Mouse (Mus musculus) layer of hippocampus, adult 8-10 months (tissue): Measurements from ENCODE around the gene Pxdc1. TPM values are rescaled to one million over a fixed set of nuclear protein-coding genes. Genes with fewer than 3 reads are reported as not detected.

Experiments
- DNase-seq, 2 experiments: peaks; one replicate each; pipeline ENCODE4 v3.0.0; 2022; ENCODE audit warnings: low spot score in 2 of 2
- total RNA-seq, 4 experiments: library from RNA; stranded (reverse); gene quantifications; 2 replicates each; pipeline ENCODE4 v1.2.4; 2022

Pxdc1 gene
- total RNA-seq, result 10 to 100 TPM; 11.2 to 16.2 (median 12.5) TPM

DNA sequence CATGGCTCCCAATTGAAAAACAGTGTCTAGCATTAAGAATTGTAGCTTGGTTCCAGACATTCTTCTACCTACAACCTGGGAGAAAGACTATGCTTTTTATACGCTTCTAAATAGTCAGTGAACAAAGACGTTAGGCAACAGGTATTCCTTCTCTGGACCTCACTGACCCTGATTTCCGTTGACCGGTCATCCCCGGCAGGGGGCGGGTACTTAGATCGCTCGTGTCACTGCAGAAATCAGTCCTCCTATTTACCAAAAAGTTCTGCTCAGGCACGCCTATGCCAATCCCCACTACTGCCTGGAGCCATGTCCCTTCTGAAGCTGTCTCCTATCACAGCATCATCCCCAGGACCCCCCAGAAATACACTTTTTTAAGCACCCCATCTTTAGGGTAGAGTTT lies at the start of gene Pxdc1:
TSS of gene Pxdc1 (minus strand) at position 96 of the 400 bp plus-strand sequence.
- no peak for DNase-seq

DNA sequence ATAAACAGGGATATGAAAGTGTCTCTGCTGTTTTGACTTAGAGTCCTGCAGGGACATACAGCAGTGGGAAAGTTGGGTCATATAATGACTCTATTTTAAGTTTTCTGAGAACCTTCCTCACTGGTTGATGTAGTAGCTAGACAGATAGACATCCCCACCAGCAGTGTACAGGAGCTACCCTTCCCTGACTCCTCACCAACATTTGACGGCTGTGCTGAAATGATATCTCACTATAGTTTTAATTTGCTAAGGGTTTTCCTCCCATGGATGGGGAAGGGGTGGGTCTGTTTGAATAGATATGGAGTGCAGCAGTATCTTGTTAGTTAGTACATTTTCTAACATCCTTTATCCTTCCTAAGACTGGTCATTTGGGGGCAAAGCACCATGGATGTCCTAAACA lies 47.3 kb upstream of the Pxdc1 start:
- DNase-seq, result no peak

DNA sequence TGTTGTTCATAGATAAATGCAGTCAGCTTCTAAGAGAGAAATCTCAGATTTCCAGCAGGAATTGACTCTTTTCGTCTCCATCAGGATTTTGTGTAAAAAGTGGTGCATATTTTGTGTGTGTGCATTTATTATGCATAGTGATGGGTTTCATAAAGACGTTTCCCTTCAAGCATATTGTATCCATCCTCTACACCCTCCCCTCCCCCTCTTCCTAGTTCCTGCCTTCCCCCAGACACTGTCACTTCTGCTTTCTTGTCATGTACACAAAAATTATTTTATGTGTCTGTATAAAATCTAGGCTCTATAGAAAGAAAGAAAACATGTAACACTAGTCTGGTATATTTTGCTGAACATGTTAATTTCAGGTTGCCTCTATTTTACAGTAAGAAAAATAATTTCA lies 46.8 kb upstream of the Pxdc1 start:
- DNase-seq, result no peak

DNA sequence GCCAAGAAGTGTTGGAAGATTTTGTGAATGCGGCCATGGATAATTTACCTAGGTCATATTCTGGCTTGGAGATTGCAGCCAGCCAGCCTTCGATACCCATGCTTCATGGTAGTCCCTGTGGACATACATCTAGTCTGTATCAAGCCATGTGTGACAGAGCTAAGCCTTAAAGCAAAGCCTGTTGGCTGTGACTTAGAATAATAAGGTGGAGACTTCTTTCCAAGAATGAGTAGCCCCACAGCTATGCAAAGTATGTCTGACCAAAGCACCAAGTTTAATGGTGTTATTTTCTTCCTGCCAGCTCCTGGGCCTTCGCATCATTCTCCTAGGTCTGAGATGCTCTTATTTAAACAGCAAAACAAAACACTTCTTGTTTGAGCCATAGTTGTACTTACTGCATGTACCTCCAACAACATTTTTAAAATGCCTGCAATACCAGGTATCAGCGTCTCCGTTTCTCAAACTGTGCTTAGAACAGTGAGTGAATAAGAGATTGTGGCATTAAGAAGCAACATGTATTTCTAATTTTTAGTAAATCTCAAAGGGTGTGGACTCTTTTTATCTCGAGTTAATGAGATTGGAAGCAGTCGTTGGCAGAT lies 43.5 kb upstream of the Pxdc1 start:
- DNase-seq, result no peak

DNA sequence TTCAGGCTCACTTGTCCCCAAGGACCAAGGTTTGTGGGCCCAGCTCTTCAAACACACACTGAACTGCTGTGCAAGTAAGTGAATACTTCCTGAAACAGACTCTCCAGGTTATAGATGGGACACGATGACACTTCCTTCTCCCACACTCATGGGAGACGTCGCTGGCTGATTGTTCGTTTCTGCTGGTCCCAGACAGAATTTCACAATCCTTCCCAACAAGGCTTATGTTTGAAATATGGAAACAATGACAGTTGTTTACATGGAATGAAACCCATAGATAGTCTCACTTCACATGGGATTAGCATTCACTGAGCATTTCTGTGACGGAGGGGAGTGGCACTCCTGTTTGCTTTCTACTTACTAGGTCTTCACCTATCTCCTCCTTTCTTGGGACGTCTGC lies 39.8 kb upstream of the Pxdc1 start:
- no peak for DNase-seq

DNA sequence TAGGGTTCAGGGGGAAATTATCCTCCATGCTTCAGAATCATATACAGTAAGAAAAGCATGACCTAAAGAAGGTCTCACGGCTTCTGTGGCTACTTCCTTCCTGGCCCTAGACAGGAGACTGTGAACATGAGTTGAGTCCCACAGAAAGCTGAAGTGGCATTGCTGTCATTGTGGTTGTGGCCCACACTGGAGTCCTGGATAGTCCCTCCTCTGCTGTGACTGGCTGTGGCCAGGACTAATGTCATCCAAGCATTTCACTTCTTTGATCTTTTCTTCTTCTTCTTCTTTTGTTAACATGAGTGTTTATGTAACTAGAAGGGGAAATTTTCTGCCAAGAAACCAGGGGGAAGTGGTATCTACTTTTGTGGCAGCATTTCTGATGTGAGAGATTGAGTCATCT lies 37.8 kb upstream of the Pxdc1 start:
- no peak for DNase-seq

DNA sequence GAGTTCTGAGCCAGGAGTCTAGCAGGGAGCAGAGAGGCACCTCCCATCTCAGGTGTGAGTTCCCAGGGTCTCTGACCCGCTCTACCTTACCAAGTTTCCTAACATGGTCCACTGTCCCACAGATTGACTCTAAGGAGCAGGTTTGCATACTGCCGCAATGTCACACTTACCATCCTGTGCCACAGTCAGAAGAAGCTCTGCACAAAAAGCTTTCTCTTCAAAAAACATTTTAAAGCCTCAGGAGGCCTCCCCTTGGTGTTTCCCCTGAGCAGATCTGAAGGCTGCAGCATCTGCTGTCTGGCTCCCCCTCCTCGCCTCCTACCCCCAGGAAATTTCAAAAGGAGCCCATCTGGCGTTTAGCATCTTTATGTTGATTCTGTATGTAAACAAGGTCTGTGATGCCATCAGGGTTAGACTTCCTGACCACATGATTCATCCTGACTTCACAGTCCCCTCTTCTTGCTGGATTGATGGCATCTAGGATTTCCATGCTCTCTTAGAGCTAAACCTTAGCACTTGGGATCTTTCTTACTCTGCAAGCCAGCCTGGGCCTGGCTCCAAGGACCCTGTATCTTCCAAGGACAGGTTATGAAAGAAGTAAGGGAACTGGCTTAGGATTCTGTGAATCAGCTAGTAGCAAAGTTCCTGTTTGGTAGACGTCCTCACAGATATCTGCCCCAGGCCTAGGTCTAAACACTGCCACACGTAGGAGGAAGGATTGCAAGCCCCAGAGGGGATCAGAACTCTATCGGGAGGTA lies 31.9 kb upstream of the Pxdc1 start:
- DNase-seq, result no peak

DNA sequence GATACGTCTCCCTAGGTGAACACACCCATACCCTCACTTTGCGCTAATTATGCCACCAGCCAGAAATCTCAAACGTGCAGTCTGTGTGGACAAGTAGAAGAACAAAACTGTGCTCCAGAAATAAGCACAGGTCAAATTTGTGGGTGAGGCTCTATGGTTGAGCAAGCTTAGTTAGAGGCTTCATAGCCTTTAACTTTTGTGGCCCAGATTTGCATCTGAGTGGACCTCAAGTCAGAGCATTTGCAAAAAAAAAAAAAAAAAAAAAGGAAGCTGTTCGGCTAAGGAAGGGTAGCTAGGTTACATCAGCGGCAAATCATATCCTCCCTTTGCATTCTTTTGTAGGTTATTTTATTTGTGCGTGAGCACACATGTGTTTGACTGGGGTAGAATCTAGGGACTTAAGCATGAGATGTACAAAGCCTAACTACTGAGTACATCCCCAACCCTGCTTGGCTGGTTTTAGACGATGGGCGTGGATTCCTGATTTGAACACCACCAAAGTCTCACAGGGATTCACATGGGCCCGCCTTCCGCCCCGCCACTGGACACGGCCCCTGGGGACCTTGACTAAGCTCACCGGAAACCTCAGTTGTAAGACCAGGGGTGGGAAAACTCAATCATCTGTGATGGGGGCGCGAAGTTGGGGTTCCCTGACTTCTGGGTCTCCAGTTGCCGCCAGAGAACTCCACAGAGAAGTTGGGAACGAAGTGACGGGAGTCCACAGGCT lies 30.6 kb upstream of the Pxdc1 start:
- DNase-seq, result no peak

DNA sequence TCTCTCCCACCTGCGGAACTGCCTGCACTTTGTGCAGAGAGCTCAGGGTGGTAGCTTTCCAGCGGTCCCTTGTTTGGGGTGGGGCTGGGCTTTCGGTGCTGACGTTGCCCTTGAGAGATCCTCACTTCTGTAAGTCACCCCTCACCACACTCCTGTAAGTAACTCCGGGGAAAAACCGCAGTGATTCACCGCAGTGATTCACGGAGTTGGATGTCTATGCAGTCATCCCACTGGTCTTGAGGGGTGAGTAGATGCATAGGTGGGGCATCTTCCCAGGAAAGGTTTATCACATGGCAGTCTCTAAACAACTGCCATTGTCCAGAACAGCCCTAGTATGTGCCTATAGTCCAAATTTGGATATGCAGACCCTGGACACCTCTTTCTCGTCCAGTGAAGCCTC lies 30.0 kb upstream of the Pxdc1 start:
- DNase-seq, result no peak

DNA sequence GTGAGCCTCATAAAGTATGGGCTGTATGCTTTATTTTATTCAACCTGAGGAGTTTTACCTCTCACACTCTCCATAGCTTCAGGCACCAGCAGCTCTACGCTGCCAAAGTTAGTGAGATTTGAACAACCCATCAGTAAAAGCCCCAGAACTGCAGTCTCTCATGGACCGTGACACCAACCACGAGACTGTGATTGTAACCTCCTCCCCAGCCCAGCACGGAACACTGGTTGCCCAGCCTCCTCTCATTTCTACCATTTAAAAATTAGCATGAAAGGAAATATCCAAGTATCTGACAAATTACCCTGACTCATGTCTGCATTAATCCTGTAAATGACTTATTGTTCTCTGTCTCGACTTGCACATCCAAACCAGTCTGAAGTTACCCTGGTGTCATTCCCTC lies 23.2 kb upstream of the Pxdc1 start:
- DNase-seq, result no peak

DNA sequence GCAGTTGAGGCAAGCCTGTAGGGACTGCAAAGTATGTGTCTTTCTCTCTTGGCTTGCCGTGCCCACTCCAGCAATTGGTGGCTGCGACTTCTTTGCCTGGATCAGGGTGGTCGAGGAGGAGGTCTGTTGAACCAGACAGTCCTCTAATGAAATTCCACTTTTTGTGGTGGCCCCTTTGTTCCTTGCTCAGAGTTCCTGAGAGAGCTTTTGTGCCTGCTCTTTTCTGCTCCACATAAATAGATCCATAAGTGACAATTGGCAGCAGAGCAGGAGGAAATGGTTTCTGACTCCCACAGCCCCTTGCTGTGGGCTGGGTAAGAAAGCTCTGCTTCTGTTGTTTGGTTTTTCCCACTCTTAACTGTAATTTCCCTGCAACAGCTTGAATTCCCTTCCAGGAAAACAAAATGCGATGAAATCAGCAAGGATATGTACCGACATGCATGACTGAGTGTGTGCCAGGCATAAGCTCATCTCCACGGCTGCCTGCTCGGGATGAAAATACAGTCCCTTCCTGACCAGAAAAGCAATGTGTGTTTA lies 22.6 kb upstream of the Pxdc1 start:
- peak in 1 of 2 experiments; percentile 15 for DNase-seq

DNA sequence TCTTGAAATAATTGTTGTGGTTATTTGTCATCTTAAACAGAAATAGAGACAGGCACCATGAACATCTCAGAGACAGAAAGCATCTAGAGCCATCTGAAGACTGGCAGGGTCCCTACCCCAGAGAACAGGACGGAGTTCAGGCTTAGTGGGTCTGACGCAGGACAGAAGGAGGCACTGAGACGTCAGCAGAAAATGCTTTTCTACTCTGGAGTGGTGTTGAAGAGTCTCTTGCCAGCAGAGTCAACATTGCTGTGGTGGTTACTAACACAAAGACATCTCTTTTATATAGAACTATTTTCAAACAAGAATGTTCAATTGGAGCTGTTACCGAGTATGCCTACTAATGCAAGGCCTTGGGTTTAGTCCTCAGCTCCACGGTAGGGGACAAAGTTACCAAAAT lies 20.1 kb upstream of the Pxdc1 start:
- DNase-seq, result no peak

DNA sequence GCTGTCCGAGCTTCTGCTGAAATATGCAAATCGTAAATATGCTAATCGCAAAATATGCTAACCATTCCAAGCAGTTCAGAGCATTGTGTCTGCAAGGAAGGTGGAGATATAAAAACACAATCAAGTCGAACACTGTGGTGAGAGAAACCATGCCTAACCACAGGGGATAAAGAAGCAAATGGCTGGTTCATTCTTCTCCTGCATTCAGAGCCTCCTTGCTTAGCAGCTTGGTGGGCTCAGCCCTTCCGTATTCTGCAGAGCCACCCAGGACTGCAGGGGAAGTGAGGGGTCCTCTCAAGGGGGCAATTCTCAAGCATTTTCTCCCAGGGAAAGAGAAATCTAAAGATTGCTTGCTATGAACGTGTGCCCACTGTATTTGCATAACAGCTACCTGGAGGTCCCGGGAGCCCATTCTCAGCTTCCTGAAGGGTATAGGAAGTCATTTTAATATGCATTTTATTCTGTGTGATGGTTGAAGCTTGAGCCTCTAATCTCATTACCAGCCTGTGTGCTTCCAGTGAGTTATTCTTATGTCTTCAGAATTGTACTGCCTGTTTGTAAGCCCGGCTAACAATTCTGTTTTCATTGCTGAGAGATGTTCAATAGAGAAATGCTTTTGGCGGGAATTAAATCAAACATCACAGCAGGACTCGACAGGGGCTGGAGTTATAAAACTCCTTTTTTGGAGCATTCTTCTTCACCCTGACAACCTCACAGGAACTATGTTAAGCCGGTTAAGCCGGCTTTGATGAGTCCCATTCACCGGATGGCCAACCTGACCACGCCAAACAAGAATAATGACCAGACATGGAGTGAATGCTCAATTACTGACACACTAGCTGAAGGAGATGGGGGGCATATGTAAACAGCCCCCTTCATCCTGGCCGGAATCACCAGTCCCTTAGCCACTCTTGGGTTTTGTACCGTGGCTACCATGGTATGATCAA lies 16.9 kb upstream of the Pxdc1 start:
- no peak for DNase-seq

DNA sequence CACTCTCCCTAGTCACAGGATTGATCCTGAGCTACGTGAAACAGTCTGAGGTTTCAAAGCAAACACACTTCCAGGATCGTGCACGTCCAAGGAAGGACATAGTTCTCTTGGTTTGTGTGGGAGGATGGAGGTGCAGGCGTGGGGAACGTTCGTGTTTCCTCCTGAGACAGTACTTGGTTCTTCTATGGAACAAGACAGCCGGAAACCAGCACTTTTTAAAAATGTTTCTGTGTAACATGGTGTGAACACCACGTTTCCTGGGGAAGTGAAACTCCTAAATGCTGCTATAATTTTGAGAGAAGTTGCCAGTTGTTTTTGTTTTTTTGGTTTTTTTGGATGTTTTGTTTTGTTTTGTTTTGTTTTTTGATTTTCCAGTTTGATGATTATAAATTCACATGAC lies 13.9 kb upstream of the Pxdc1 start:
- DNase-seq, result no peak

DNA sequence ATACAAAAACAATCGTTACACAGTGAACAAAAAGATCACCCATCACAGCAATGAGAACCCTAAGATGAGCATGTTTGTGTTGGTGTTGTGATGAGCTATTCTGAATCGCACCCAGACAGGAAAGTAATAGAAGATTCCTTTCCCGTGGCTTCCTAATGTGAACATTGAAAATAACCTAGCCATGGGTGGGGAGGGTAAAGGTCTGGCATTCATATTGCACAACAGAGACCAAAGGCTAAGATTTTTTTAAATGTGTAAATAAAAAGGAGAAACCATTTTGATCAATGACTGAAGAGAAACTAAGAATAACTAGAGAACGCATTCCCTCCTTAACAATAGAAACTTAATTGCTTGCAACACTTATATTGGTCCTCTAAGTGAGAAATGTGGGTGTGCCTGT lies 11.8 kb upstream of the Pxdc1 start:
- no peak for DNase-seq

DNA sequence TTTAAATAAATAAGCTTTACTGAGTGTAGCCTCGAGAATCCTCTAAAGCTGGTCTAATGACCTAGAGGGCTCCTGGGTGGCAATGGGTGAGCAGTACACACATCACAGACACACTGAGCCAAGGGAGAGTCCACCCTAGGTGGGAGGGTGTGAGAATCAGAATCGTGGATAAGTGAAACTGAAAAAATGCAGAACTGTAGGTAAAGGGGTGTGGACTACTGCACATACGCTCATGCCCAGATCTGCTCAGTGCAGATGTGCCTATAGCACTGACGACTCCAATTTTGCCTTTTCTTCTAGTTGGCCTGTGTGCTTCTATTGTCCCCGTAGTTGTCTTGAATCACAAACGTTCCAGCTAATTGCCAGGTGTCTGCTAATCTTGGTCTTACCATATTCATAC lies 10.5 kb upstream of the Pxdc1 start:
- DNase-seq, result no peak

DNA sequence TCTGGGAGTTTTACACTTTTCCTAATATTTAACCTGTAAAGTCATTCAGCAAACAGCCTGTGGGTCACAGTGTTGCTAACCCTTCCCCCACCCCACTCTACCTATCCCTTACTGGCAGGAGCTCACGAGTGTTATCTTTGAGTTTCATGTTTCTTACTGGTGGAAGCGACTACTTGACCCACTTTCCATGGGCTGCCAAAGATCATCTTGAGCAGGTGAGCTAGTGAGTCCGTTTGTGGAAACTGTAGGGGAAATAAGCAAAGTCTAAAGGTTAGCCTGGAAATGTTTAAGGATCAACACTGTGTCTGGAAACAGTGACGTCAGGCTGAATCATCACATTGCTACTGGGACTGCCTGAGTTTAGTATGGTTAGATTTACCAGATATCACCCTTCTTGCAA lies 6.2 kb upstream of the Pxdc1 start:
- no peak for DNase-seq

DNA sequence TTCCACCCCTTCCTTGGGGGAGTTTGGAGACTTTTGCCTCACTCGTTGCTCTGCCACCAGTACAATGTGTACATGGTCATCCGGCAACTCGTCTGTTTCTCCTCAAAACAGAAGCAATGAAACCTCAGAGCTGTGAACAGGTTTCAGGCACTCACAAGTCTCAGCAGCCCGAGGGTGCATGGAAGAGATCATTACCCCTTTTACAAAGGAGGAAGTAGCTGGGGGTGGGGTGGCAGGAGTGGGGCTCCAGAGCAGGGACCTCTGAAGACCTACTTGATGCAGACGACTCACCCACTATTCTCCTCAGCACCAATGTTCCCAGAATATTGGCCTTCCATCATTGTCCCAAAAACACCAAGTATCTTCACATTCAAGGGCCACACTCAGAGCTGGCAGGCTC lies 3.1 kb upstream of the Pxdc1 start:
- DNase-seq, result no peak

DNA sequence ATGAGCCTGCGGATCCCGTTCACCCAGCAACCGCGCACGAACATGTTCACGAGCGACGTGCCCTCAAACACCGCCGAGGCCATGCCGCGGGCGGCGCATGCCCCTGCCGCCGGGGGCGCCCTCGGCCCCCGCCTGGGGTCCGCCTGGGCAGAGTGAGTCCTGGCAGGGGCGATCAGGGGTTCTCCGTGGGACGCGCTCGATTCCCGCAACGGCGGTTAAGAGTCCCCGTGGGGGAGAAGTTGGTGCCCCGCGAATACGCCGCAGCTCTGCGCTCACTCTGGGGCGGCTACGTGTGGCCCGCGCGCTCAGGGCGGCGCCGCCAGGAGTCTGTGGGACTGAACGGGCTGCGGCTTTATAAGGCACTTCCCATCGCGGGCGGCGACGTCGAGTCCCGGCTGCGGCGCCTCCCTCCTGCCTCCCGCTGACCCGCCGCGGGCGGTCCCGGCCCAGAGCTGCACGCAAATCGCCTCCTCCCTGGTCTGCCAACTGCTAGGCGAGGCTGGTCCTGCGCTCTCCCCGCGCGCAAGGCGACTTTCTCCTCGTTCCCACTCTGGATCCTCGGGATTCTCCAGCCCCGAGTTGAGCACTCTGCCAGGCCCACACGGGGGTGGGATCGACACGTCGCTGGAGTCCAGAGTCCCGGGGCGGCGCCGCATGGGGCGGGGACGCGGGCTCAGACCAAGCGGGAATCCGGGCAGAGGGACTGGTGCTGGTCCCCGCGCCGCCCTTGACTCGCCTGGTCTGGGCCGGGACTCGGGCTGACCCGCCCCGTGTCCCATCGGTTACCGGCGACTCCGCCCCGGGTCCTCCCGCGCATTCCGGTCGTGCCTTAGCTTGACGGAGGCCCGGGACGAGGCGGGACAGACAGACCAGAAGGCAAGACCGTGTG lies 689 bp downstream of the Pxdc1 start:
- peak in 1 of 2 experiments; percentile 26 for DNase-seq

DNA sequence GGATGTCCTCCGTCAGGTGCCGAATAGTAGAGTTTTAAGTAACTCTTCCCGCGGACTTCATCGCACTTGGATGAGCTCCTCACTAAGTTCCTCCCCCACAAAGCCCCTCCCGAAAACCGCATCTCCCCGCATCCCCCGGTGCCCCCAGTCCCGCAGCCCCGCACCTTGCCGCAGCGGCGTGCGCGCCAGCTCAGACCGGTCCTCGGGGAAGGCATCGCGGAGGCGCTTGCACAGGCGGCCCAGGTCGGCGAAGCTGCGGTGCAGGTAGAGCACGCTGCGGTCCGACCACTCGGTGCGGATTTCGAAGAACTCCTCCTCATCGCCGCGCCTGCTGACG lies 1.3 kb downstream of the Pxdc1 start:
- no peak for DNase-seq
